Mouse (Mus musculus): ENCODE results near the gene Lpin1. TPM values are rescaled to one million over a fixed set of nuclear protein-coding genes. Genes with fewer than 3 reads are reported as not detected.
A peak's percentile ranks its signal among the peaks of the same experiment; 100 is the strongest.

Gene Lpin1
- total RNA-seq (2021) = 10 to 100 TPM; 22.8 to 24.0 TPM

DNA sequence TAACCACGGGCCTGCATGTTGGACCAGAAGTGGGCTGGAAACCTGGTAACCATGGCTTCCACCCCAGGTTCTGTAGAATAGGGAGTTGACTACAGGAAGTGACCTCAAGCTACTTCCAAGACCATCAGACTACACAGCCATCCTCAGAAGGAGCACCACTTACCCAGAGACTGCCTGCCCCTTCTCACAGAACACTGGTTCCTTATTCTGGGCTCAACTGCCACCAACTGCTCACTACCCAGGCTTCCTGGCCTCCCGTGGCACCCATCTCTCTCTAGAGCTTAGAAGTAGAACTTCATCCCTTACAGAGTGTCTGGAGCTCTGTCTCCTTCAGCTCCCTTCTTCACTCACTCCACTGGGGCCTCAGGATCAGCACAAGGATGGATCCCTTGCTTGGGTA, at the start of gene Lpin1:
Gene Lpin1 (minus strand): TSS at position 31 of the 400 bp plus-strand sequence.
- DNase-seq (ENCODE audit: extremely low spot score in 1 of 2, low spot score in 1 of 2) = no peak

DNA sequence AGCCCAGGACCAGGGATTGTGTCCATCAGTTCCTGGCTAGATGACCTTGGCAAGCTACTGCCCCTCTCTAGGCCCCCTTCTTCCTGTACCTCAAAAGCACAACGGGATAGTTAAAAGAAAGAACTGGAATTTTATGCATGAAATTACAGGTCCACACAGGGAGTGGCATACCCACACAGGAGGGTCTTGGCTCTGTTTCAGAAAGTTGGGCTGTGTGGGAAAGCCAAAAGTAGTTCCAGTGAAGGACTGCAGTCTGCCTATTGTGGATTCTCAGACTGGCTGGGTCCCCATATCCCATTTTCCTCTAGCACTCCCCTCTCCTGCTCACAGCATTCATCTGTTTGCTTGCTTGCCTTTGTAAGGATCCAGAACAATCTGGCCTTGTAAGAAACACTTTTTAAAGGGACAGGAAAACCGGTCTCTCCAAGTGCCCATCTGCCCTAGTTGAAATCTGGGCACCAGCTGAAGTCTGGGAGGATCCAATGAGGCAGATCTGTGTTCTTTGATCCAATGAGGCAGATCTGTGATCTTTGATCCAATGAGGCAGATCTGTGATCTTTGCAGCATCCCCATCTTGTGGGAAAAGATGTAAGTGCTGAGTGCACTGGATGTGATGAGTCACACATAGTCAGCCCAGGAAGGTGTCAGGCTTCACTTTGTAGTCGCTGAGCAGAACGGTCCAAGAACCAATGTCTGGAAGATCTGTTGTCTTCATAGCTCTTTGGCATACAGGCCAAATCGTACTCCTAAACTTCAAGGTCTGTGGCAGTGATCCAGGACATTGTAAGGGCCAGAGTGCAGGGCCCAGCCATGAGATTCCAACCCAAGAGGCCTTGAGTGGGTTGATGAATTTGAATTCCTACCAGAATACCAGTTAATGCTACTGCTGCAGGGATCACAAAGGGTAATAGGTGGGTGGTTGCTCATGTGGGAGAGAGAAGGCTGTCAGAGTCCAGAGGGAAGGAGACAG, 46.4 kb upstream of the Lpin1 start:
- no peak for DNase-seq (ENCODE audit: extremely low spot score in 1 of 2, low spot score in 1 of 2)

DNA sequence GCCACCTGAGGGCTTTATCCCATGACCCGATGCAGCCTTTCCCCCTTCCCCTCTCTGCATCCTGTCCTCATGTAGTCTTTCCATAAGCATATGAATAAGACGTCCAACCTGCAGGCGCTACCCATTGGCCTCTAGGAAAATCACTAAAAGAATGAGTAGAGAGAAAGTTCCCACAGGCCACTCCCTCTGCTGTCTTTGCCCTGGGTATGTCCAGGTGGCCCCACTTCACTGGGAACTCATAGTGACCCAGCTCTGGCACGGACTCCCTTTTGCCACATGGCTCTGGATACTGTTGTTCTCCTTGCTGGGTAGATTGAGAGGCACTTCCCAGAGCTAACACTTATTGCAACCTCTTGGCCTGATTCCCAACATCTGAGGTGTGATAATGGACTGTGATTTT, 44.8 kb upstream of the Lpin1 start:
- no peak for DNase-seq (ENCODE audit: extremely low spot score in 1 of 2, low spot score in 1 of 2)

DNA sequence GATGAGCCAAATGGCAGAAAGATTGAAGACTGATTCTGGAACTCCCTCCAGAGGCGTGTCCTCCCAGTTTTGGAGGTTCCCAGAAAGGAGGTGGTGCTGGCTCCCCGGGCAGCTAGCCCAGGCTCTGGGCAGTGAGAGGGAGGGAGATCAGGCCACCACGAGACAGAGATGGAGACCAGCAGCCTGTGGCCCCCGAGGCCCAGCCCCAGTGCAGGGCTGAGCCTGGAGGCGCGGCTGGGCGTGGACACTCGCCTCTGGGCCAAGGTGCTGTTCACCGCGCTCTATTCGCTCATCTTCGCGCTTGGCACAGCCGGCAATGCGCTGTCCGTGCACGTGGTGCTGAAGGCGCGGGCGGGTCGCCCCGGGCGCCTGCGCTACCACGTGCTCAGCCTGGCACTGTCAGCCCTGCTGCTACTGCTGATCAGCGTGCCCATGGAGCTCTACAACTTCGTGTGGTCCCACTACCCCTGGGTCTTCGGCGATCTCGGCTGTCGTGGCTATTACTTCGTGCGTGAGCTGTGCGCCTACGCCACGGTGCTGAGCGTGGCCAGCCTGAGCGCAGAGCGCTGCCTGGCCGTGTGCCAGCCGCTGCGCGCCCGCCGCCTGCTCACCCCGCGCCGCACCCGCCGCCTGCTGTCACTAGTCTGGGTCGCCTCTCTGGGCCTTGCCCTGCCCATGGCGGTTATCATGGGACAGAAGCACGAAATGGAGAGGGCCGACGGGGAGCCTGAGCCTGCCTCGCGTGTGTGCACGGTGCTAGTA, 42.7 kb upstream of the Lpin1 start, which contains the start of gene Ntsr2:
Gene Ntsr2 (plus strand): TSS at position 51 of the 762 bp plus-strand sequence.
- peak; percentile 57 to 67 for DNase-seq (ENCODE audit: extremely low spot score in 1 of 2, low spot score in 1 of 2)

DNA sequence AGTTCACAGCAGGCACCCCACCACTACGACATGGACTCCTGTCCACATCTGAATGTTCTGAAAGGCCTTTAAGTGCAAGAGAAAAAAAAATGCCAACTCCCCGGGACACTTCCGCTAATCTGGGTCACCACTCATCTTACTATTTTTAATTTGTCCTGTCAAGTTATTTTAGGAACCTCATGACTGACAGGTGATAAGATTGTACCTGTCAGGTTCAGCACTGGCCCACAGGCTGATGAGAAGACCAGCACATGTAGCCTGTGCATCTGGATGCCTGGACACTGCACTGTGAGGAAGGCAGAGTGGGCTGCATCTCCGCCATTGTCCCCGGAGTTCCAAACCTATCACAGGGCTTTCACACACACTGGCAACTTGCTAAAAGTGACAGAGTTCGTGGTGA, 39.1 kb upstream of the Lpin1 start:
- no peak for DNase-seq (ENCODE audit: extremely low spot score in 1 of 2, low spot score in 1 of 2)

DNA sequence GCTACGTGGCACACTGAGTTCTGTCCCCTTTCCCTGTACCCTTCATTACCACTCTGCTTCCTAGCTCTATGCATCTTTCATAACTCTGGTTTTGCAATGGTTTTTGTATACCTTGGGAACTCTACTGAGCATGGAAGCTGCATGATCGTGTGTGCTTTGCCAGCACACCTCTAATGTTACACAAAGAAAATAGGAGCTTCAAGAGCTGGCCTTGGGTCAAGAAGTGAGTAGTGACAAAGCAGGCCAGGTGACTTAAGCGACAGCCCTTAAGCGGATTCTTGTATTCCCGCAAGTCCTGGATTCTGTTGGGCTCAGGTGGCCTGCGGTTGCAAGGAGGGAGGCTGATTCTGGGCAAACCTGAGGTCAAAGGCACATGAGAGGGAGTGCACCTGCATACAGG, 37.5 kb upstream of the Lpin1 start:
- DNase-seq (ENCODE audit: extremely low spot score in 1 of 2, low spot score in 1 of 2) = no peak

DNA sequence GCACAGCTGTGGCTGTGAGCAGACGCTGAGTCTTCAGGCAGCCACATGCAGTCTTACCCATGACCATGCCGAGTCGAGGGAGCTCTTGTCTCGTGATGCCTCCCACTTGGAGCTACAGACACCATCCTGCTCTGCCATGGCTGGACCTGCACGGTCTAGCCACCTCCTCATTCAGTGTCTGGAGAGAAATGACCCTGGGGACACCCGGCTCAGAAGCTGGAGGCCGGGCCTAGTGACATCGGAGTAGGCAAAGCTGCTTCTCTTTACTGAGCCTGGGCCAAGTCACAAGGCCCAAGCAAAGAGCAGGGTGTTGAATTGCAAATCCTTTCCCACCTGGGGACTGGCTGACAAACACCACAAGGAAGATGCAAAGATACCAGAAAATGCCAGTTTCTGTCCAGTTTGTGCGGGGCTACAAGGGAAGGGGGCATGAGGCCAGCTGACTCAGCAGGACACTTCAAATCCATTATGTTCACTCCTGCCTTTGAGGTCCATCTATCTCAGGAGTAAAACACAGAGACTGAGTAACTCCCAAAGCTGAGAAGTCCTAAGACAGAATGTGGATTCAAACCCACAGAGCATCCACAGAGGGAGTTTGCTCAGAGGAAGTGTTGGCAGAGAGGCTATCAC, 36.1 kb upstream of the Lpin1 start:
- DNase-seq (ENCODE audit: extremely low spot score in 1 of 2, low spot score in 1 of 2) = no peak

DNA sequence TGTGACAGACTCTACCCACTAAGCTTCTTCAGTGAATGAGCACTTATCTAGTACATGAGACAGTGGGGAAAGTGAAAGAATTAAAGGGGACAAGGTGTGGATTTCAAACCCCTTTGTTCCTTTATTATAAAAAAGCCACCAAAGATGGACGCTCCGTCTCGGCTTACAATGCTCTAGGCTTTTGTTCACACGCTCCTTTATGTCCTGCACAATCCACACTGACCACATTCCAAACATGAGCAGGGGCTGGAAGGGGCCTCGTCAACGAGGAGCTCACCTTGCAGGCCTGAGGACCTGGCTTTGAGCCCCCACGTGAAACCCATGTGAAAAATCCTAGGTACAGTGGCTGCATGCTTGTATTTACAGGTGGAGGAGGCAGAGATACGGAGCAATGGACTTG, 33.9 kb upstream of the Lpin1 start:
- DNase-seq (ENCODE audit: extremely low spot score in 1 of 2, low spot score in 1 of 2) = no peak

DNA sequence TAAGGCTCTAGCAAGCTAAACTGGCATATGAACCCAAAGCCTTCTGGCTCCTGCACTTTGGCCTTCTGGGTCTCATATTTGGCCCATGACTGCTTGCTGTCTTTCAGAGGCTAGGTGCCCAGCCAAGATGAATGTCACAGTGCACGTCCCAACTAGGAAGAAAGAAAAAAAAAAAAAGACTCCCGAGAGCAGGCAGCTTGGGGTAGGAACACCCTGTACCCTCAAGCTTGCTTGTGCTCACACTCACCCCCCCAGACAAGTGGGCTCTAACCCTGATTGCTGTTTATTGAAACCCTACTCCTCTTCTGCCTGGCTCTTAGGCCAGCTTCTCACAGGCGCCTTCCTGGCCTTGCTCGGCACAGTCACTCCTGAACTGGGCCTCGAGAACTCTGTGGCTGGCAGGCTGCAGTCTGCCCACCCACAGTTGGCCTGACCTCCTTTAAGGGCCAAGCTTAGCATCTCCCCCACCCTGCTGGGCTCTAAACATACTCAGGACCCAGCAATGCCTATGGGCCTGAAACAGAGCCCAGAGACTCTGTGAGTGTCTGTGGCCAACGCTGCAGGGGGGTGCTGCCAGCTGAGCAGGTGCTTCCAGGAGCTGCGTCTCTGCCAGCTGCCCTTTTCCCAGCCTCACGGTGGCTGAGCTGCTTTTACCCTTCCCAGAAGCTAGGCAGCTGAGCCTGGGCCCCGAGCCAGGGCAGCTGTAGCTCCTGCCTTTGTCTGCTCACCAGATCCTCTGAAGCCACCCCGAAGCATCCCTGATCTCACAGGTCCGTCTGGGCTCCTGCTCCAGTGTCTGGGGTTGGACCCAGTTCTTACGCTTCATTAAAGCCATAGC, 33.0 kb upstream of the Lpin1 start:
- peak in 1 of 2 experiments; percentile 41 for DNase-seq (ENCODE audit: extremely low spot score in 1 of 2, low spot score in 1 of 2)

DNA sequence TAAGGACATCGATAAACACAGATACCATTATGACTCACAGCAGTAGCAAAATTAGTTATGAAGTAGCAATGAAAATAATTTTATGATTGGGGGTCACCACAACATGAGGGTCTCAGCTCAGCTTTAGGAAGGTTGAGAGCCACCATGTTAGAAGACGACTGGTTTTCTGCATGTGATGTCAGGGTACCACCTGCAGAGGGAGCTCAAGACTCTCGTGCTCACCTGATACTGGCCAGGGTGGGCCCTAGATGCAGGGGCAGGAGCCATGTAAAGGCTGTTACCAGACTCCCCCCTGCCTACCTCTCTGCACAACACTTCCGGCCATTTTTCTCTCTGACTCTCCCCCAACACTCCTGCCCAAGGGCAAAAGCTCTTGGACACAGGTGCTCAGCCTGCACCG, 31.2 kb upstream of the Lpin1 start:
- DNase-seq (ENCODE audit: extremely low spot score in 1 of 2, low spot score in 1 of 2) = no peak

DNA sequence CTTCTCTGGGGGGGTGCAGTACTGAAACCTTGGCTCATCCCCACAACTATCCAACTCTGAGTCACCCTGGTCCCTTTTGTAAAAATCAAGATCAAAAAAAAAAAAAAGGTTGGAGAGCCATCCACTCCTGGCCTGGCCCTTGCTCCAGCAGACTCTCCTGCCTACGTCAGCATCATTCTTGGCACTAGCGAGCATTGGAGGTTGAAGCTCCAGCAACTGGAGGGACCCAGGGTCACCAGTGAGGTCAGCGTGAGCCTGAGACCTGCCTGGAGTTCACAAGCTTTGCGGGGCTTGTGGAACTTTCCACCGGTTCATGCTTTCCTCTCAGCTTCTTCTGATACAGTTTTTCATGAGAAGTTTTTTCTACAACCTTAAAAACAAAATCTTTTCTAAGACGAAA, 29.3 kb upstream of the Lpin1 start:
- no peak for DNase-seq (ENCODE audit: extremely low spot score in 1 of 2, low spot score in 1 of 2)

DNA sequence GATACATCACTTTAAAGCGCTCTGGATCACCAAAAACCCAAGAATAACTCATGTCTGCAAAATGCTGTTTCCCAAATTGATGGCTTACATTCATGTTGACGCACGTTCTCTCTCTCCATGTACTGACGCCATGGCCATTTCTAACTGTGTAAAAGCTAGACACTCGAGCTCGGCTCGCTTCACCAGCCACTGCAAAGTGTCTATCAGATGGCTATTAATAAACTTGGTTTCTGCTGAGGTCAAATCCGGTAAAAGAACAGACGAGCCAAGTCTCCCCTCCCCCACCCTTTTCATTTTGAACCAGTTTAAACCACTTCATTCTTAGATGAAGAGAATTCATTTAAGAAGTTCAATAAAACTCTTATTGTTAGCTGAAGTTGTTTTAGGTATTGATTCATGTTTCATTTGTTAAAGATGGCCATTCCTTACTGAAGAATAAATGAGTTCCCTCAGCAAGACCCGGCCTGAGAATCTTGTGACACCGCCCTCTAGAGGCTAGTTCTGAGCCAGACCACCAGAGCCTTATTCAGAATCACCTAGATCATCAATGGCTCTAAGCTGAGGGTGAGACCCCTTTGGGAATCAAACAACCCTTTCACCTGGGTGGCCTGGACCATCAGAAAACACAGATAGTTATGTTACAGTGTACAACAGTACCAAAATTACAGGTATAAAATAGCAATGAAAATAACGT, 28.5 kb upstream of the Lpin1 start:
- no peak for DNase-seq (ENCODE audit: extremely low spot score in 1 of 2, low spot score in 1 of 2)

DNA sequence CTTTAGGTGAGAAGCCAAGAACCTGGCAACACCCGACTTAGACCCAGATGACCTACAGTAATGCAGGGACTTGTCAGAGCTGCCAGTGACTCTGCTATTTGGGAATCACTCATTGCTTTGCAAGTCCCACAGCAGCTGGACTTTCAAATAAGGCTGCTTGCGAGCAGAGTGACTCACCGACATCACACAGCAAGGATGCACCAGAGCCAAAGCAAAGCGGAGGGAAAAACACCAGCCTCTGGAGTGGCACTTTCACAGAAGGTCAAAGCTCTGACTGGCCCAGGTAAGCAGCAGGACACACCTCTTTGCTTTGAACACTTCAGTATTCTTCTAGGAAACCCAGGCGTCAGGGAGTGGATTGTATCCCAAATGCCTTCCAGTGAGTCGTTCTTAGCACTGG, 25.1 kb upstream of the Lpin1 start:
- DNase-seq (ENCODE audit: extremely low spot score in 1 of 2, low spot score in 1 of 2) = no peak

DNA sequence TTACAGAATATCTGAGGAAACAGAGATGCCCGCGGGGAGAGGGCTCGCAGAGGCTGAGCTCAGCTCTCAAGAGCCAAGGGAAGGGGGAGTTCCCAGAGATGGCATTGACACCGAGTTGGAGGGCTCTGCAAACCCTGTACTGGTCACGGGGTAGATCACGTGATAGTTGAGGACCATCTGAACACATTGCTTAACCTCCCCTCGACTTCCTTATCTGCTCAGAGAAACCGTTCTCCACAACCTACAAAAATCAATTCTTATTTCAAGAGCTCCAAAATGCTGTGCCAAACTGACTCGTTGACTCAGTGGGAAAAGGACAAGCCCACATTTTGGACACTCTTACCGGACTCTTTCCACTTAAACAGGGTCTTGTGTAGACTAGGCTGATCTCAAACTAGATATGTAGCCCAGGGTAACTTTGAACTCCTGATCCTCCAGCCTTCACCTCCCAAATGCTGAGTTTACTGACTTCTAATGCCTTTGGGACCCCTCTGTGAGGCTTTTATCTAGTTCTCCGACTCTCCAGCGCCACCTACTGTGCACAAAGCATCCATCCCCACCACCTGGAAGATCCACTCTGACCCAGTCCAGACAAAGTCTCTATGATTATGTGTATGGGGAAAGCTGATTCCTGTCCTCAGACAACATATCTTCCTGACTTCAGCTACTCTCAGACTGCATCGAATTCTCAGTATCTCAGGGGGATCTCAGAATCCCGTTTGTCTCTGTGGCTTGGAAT, 23.5 kb upstream of the Lpin1 start:
- peak; percentile 44 to 80 for DNase-seq (ENCODE audit: extremely low spot score in 1 of 2, low spot score in 1 of 2)

DNA sequence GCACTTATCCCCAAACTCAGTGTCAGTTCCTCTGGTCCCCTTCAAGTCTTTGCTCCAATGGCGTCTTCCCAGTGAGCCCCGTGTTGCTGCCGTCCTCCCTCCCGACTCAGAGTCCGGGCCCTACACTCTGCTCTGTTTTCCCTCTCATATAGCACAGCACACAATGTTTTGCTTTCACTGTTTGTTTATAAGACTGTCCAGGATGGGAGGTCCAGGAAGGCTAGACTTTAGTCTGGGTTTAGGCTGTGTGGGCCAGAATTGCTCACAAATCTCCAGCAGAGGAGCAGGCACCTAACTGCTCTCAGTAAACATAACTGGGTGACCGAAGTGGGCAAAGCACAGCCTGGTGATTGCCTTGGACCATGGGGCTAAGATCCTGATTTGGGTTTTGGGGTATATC, 22.5 kb upstream of the Lpin1 start:
- no peak for DNase-seq (ENCODE audit: extremely low spot score in 1 of 2, low spot score in 1 of 2)

DNA sequence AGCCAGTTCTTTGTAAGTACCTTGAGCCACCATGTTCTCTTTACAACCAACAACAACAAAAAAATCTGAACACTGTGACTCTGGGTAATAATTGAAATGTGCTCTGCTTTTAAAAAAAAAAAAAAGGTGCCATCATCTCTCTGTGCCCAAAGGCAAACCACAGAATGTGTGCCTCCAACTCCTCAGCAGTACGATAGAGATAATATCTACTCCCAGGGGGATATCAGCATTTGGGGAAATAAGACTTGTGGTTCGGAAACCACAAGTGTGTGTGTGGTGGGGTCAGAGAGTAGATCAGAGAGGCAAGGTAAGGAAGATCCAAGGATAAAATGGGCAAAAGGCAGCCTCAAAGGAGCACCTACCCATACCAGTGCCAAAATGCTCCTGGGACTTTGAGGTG, 20.7 kb upstream of the Lpin1 start:
- DNase-seq (ENCODE audit: extremely low spot score in 1 of 2, low spot score in 1 of 2) = no peak

DNA sequence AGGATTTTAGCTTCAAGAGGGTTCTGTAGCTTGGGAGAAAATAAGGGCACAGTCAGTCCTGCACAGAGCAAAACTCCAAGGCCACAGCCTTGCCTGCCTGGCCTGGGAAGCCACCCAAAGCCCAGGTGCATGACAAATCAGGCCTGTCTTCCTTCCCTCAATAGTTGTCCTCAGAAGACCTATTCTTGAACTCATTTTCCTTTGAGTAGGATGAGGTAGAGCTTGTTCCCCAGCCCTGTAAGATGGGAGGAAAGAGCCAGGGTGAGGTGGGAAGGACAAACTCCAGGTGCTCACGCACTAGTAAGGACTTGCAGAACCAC, 20.1 kb upstream of the Lpin1 start:
- no peak for DNase-seq (ENCODE audit: extremely low spot score in 1 of 2, low spot score in 1 of 2)

DNA sequence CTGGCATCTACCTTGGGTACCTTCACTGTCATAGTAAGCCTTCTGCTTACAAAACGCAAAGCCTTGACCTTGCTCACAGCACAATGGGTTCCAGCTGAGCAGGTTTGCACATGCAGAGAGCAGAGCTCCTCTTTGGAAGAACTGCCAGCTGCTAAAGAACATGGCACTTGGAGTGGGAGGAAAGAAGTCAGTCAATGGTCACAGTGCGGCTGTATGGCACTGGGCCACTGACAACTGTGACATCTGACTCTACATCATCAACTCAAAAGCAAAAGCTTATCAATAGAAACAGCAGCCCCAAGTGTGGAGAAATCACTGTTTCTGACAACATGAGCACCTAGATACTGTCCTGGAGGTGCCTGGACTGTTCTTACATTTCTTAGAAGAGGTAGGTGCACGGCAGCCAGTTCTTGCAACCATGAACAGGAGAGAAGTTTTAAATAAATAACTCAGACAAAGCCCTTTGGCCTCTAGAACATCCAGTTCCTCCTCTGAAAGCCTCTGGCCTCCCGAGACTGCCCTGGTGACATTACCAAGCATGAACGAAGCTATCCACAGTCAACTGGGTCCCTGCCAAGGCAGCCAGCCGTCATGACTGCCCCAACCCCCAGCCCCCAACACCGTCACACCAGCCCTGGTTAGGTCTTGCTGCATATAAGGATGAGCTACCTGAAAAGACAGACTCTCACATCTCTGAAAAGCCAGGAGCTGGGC, 19.5 kb upstream of the Lpin1 start:
- no peak for DNase-seq (ENCODE audit: extremely low spot score in 1 of 2, low spot score in 1 of 2)
